Mouse (Mus musculus): ENCODE measurements around the gene Spta1.

Gene Spta1

DNA sequence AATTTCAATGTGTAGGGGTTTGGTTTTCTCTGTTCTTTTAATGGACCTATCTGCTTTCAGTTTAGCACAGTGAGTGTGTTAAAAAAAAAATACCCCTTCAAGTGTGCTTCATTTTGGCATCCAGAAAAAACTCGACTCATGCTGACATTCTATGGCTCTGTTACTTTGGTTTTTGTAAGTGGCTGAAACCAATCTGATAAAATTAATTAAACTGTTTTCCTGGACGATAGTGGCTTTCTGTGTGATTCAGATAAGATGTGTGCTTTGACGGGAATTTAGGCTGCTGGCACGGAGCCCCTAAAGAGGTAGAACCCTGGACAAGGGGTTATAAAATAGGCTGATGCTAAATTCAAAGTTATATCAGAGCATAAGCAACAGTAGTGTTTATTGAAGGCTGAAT lies 96.6 kb downstream of the Spta1 start:
- DNase-seq, result no peak

DNA sequence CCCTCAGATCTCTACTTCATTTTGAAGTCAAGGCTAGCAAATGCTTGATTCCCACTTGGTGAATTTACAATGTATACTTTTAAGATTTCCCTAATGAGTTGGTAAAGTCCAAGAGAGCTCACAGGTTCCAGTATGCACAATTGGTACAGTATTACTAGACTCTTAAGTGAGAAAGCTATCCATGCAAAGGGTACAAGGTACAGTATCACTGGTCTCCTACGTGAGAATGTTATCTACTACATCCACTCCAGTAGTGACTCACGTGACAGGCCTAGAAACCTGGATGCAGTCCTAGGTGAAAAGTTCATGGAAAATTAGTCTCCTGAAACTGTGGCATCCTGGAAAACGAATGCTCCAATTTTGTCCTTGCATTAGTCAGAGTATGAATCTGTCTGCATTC lies 98.1 kb downstream of the Spta1 start:
- DNase-seq, result no peak

Data from right cerebral cortex, postnatal 4 days (tissue).